Mouse (Mus musculus) right cerebral cortex, postnatal 10 days (tissue): Measurements from ENCODE around the gene Tspan11.
A peak's percentile ranks its signal among the peaks of the same experiment; 100 is the strongest.

Experiments used
- DNase-seq, 2 experiments: peaks; one replicate each; pipeline ENCODE4 v3.0.0; 2021; ENCODE audit warnings: low spot score in 2 of 2

The Tspan11 gene

GRCm38 (mm10) chr6:127877026-127877425, 10.4 kb upstream of the Tspan11 start:
- DNase-seq, result no peak

- DNase-seq, result no peak
Observed at GRCm38 (mm10) chr6:127879472-127879871, 7.9 kb upstream of the Tspan11 start.

DNA sequence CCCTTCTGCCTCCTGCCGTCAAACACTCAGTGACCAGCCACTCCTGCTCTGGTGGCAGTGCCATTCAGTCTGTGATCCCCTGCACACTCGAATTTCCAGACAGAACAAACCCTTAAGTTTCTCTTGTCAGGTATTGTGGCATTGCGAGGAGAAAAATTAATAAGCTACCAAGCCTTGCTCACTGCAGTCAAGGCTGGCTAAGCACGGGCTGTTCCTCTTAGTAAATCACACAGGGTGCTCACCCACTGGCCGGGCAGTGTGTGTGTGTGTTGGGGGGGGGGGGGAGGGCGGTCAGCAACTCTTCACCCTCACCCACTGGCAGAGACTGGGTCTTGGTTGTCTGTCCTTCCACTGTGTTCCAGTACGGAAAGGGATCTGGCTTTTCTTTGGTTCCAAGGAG, 473 bp upstream of the Tspan11 start:
- no peak for DNase-seq

DNA sequence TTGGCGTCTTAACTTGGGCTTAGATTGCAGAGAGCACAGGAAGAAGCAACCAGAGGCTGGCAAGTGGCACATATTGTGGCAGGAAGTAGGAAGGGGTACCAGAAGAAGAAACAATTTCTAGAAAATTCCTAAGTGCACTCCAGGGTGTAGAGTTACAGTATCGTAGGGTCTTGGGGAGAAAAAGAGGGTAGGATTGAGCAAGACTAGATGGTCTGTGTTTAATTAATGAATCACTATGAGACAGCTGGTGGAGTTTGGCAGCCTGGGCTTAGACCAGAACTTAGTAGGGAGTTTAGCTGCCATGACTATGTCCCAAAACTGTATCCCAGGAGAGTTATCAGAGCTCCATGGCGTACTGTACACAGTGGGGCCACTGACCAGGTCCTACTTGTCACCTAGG, 1.2 kb downstream of the Tspan11 start:
- DNase-seq, result no peak

DNA sequence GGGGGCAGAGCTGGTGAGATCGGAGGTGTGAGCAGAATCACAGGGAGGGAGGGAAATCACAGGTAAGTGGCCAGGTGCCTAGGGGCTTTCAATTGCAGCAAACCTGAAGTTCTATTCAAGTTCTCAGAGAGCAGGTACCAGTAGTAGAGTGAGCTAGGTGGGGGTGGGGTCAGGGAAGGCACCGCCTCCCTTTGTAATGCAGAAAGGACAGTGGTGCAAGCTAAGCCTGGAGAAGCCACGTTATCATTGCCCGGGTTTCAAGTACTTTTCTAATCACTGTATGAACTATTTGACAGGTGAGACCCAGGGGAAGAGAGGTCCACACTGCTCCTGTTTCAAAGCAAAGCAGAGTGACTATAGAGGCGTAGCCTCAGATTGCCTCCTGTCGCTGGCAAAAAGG, 6.2 kb downstream of the Tspan11 start:
- DNase-seq, result no peak

GRCm38 (mm10) chr6:127894999-127895398, 7.6 kb downstream of the Tspan11 start:
- DNase-seq, result no peak

GRCm38 (mm10) chr6:127896425-127896824, 9.0 kb downstream of the Tspan11 start:
- DNase-seq, result peak in 1 of 2 experiments; percentile 40

DNA sequence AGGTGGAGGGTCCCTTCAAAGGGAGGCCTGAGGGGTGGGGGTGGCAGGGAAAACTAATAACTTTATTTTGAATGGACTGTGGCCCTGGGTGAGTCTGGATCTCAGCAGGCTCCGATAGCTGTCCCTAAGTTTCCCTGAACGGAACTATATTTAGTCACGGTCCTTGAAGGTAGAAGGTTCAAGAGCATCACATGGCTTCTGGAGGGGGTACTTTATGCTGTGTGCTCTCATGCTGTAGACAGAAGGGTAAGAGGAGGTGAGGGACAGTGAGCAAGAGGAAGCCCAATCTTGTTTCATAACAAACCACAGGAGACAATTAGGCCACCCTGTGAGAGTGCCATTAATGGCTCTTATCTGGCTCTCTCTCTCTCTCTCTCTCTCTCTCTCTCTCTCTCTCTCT, 10.0 kb downstream of the Tspan11 start:
- DNase-seq, result no peak

GRCm38 (mm10) chr6:127900062-127900461, 12.7 kb downstream of the Tspan11 start:
- DNase-seq, result no peak

- no peak for DNase-seq
Observed at GRCm38 (mm10) chr6:127901261-127901660, 13.9 kb downstream of the Tspan11 start.

GRCm38 (mm10) chr6:127901669-127902068, 14.3 kb downstream of the Tspan11 start:
- DNase-seq, result no peak

DNA sequence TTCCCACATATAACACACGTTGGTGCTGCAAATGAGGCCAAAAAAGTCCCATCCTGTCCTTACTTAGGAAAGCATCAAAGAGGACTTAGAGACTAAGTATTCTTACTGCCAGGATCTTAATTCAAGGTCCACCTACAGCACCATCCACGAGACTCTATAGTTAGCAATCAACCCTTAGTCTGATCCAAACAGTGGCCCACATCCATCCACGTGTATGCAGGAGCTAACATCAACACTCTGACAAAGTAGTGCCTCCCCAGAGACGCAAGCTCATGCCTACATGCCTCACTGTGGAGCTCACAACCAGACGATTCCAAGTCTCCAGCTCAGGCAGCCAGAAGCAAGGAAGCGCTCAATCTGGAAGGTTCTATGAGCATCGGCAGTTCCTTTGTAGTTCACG, 15.2 kb downstream of the Tspan11 start:
- DNase-seq, result no peak

DNA sequence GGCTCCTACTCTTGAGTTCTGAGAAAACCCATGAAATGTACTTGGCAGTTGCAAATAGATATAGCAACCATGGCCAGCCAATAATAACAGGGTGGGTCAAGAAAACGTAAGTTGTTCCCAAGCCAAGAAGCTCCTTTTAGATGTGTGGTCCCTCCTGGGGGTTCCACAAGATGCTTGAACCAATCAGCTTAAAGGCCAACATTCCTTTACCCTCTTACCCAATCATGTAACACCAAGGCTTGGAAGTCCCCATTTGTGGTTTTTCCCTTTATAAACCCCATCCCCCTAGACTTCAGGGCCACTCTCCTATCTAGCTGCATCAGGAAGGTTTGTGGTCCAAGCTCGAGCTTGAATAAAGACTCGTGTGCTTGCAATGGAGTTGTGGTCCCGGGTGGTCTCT, 23.2 kb downstream of the Tspan11 start:
- DNase-seq, result no peak

- no peak for DNase-seq
Observed at GRCm38 (mm10) chr6:127911687-127912086, 24.3 kb downstream of the Tspan11 start.

GRCm38 (mm10) chr6:127912938-127913337, 25.5 kb downstream of the Tspan11 start:
- DNase-seq, result no peak

DNA sequence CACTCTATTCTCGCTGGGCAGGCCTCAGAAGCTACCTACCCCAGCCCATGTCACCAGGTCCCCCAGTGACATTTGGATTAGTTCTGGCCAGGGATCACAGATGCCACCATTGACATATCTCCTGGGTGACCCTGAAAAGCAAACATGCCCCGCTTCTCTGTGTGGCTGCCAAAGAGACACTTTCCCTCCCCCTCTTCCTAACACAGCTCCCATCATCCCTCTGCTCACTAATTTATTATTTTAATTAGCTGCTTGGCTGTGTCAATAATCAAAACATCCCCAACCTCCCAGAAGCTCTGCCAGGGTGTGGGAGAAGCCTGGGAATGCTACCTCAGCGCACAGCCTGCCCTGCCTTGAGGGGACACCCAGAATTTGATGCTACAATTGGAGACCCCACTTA, 29.6 kb downstream of the Tspan11 start:
- no peak for DNase-seq

DNA sequence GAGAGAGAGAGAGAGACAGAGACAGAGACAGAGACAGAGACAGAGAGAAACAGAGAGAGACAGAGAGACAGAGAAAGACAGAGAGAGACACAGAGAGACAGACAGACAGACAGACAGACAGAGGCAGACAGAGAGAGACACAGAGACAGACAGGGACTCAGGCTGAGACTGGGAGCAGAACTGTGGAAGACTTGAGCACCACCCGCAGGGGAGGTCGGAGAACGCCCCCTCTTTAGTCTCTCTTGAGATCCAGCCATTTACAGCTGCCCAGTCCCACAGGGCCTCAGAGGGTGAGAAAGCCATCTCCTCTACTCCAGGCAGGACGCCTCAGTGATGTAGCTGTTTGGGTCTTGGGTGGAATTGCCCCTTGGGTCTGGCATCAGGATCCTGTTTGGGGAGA, 30.3 kb downstream of the Tspan11 start:
- DNase-seq, result no peak

DNA sequence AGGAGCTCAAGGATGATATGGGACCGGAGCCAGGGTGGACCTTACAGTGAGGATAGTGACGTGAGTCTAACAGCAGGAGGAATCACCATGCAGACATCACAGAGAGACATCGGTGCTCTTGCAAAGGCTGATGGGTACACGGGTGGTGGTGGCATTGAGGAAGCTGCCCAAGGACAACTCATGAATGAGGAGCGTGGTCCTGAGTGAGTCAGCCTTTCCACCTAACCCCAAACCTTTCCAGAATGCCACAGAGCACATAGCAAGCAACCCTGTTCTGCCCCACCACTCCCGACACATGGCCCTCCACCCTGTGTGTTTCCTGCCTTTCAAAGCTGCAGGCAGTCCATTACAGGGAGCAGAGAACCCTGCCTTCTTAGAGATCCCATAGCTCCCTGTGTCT, 32.1 kb downstream of the Tspan11 start:
- no peak for DNase-seq

GRCm38 (mm10) chr6:127920652-127921051, 33.3 kb downstream of the Tspan11 start:
- peak; percentile 73 to 85 for DNase-seq

- DNase-seq, result no peak
Observed at GRCm38 (mm10) chr6:127921996-127922395, 34.6 kb downstream of the Tspan11 start.

- no peak for DNase-seq
Observed at GRCm38 (mm10) chr6:127923296-127923695, 35.9 kb downstream of the Tspan11 start.

DNA sequence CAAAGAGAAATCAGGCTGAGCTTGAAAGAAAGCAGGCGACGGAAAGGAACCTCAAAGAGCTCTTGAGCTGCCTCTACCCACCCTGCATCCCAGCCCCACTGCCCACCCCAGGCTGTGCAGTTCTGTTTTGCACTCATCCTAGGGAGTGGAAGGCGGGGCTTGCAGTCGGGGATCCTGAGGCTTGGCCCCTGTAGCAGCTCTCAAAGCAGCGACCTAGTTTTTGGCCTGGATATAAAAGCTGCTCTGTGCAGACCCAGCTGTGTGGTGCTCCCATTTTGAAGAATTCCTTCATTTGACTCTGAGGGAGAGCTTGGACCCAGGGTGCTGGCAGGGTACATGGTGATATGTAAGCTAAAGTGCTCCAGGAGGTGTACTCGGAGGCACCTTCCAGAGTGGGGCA, 37.4 kb downstream of the Tspan11 start:
- peak; percentile 60 to 65 for DNase-seq

- peak; percentile 78 to 88 for DNase-seq
Observed at GRCm38 (mm10) chr6:127925915-127926314, 38.5 kb downstream of the Tspan11 start.

- no peak for DNase-seq
Observed at GRCm38 (mm10) chr6:127928682-127929081, 41.3 kb downstream of the Tspan11 start.

GRCm38 (mm10) chr6:127932697-127933096, 45.3 kb downstream of the Tspan11 start:
- DNase-seq, result no peak
